In genomic region chr17:64826843-64827242, GRCm38 (mm10) we compare ENCODE assay signal across 19 mouse cellular contexts. TPM values are rescaled to one million over a fixed set of nuclear protein-coding genes. Genes with fewer than 3 reads are reported as not detected.
"Had no signal": no experiment of that assay in that cellular context is flagged by ENCODE, and none has a peak within 500 bp of the region (broad histone marks: within the 10 kb centered on the region; RNA-seq: fewer than 3 reads in every experiment).

No protein-coding gene starts in this region.

- H3K9me3 ChIP-seq: limb, embryonic 15.5 days; liver, embryonic 12.5 days; megakaryocyte, embryonic 14.5 days had no signal

- ATAC-seq: liver, embryonic 12.5 days had no signal

- H3K4me1 ChIP-seq: limb, embryonic 15.5 days; liver, embryonic 12.5 days had no signal

- H3K9ac ChIP-seq: limb, embryonic 15.5 days; liver, embryonic 12.5 days; lung, embryonic 14.5 days had no signal

- DNase-seq: kidney, adult 18-20 months; kidney, postnatal 25 days; lung, embryonic 14.5 days; lung, postnatal 10 days; thymus, postnatal 4 days had no signal

- H3K4me3 ChIP-seq: left cerebral cortex, adult 2 months; limb, embryonic 15.5 days; liver, embryonic 12.5 days; megakaryocyte, embryonic 14.5 days had no signal

- H3K27me3 ChIP-seq: limb, embryonic 15.5 days; liver, embryonic 12.5 days had no signal

- H3K36me3 ChIP-seq: limb, embryonic 15.5 days; liver, embryonic 12.5 days had no signal

- H3K27ac ChIP-seq: left cerebral cortex, adult 2 months; limb, embryonic 15.5 days; liver, embryonic 12.5 days; macrophage; stomach, postnatal 0 days had no signal

RNA-seq across cellular contexts. Expression of gene 4930583I09Rik, which starts 9.0 kb away (rescaled TPM):
- total RNA-seq: layer of hippocampus, postnatal 25 days; left cerebral cortex, adult 2 months; left cerebral cortex, postnatal 14 days; monocyte, adult 5-6 weeks had no signal
- polyA plus RNA-seq: kidney, embryonic 14.5 days; limb, embryonic 11.5 days; limb, embryonic 15.5 days; liver, embryonic 12.5 days; liver, embryonic 16.5 days; lung, embryonic 14.5 days; macrophage; midbrain, embryonic 11.5 days; neural tube, embryonic 14.5 days; stomach, postnatal 0 days had no signal
